Mouse (Mus musculus) CH12.LX (cell line): ENCODE measurements around the gene Dhx36.

Experiments used
- CHD1 ChIP-seq: IDR thresholded peaks from 2 replicates; pipeline ENCODE4 v1.6.1; 2012; ENCODE audit warnings: low read depth, low read length, improper control_type of control experiment, inconsistent platforms
- CTCF ChIP-seq, 2 experiments: IDR thresholded peaks in 1 of 2; conservative IDR thresholded peaks in 1 of 2; 2 replicates each; pipeline ENCODE4 v1.5.1; 2011 to 2012; ENCODE audit warnings: low read depth in 2 of 2, low read length in 2 of 2, improper control_type of control experiment in 1 of 2, inconsistent platforms in 1 of 2, mild to moderate bottlenecking in 1 of 2, moderate library complexity in 1 of 2
- EP300 ChIP-seq: IDR thresholded peaks from 2 replicates; pipeline ENCODE4 v1.6.1; 2011; ENCODE audit warnings: low read length, improper control_type of control experiment
- ETS1 ChIP-seq: conservative IDR thresholded peaks from 2 replicates; pipeline ENCODE4 v1.6.1; 2012; ENCODE audit warnings: low read depth, mild to moderate bottlenecking, inconsistent platforms, low read length, improper control_type of control experiment, moderate library complexity
- HCFC1 ChIP-seq: IDR thresholded peaks from 2 replicates; pipeline ENCODE4 v1.6.1; 2012; ENCODE audit warnings: low read depth, mild to moderate bottlenecking, inconsistent platforms, low read length, improper control_type of control experiment
- MXI1 ChIP-seq: IDR thresholded peaks from 2 replicates; pipeline ENCODE4 v1.6.1; 2011; ENCODE audit warnings: mild to moderate bottlenecking, low read depth, low read length, improper control_type of control experiment
- POLR2A ChIP-seq: IDR thresholded peaks from 2 replicates; pipeline ENCODE4 v1.6.1; 2011; ENCODE audit warnings: low read depth, mild to moderate bottlenecking, improper control_type of control experiment, low read length
- TBP ChIP-seq: conservative IDR thresholded peaks from 2 replicates; pipeline ENCODE4 v1.6.1; 2011; ENCODE audit warnings: low read depth, low read length, improper control_type of control experiment
- UBTF ChIP-seq: IDR thresholded peaks from 2 replicates; pipeline ENCODE4 v1.6.1; 2012; ENCODE audit warnings: low read depth, mild to moderate bottlenecking, inconsistent platforms, low read length, improper control_type of control experiment, moderate library complexity
- USF1 ChIP-seq: IDR thresholded peaks from 2 replicates; pipeline ENCODE4 v1.6.1; 2014; ENCODE audit warnings: low read depth, mild to moderate bottlenecking, inconsistent platforms, low read length, improper control_type of control experiment
- USF2 ChIP-seq: conservative IDR thresholded peaks from 2 replicates; pipeline ENCODE4 v1.6.1; 2011; ENCODE audit warnings: low read depth, low read length, improper control_type of control experiment
- ZC3H11A ChIP-seq: IDR thresholded peaks from 2 replicates; pipeline ENCODE4 v1.6.1; 2012; ENCODE audit warnings: low read depth, mild to moderate bottlenecking, inconsistent platforms, low read length, improper control_type of control experiment

GRCm38 (mm10) chr3:62433675-62434074, 73.1 kb downstream of the Dhx36 start:
- TF ChIP-seq CTCF (conservative IDR thresholded peaks at IDR 0.05 in 1 of 2, IDR thresholded peaks at IDR 0.05 in 1 of 2; ENCODE audit: low read depth in 2 of 2, low read length in 2 of 2), result no peak
- no peak for TF ChIP-seq MXI1
- TF ChIP-seq ZC3H11A, result no peak
- TF ChIP-seq CHD1, result no peak
- TF ChIP-seq USF2, result no peak
- no peak for TF ChIP-seq POLR2A
- TF ChIP-seq USF1, result no peak
- TF ChIP-seq HCFC1, result no peak
- no peak for TF ChIP-seq EP300
- no peak for TF ChIP-seq ETS1
- TF ChIP-seq UBTF, result no peak
- TF ChIP-seq TBP, result no peak
